Mouse (Mus musculus) E14TG2a.4 (cell line): ENCODE measurements at regions not wholly inside any gene's neighbourhood (a gene's known extent, or its start where the extent isn't known, plus 50 kb on each side); places are given as distances from the start of the nearest gene placed in this dataset.

ENCODE experiments used
- H3K27me3 ChIP-seq: 2 replicates; pipeline ENCODE4 v1.6.1; 2014; ENCODE audit warnings: low read length, control low read depth; ENCODE audit not compliant: insufficient read depth
- H3K36me3 ChIP-seq: 2 replicates; pipeline ENCODE4 v1.6.1; 2014; ENCODE audit warnings: low read length, control low read depth; ENCODE audit not compliant: insufficient read depth
- H3K4me1 ChIP-seq: replicated peaks from 2 replicates; pipeline ENCODE4 v1.6.1; 2014; ENCODE audit warnings: low read depth, low read length, control low read depth
- H3K4me3 ChIP-seq: replicated peaks from 2 replicates; pipeline ENCODE4 v1.5.1; 2014; ENCODE audit warnings: mild to moderate bottlenecking, low read length
- H3K9me3 ChIP-seq: 2 replicates; pipeline ENCODE4 v1.6.1; 2014; ENCODE audit warnings: low read length, control low read depth
- CTCF ChIP-seq: conservative IDR thresholded peaks from 2 replicates; pipeline ENCODE4 v1.5.1; 2014; ENCODE audit warnings: low read length
- NANOG ChIP-seq: IDR thresholded peaks from 2 replicates; pipeline ENCODE4 v1.6.1; 2014; ENCODE audit warnings: borderline replicate concordance, low read length, mixed read lengths
- POU5F1 ChIP-seq: IDR thresholded peaks from 2 replicates; pipeline ENCODE4 v1.6.1; 2014; ENCODE audit warnings: low read length, borderline replicate concordance

- H3K9me3 ChIP-seq, result peaks cover 6% of the 10 kb centered on the region
- no peaks in the 10 kb centered on the region for H3K36me3 ChIP-seq
- H3K27me3 ChIP-seq, result no peaks in the 10 kb centered on the region
- H3K4me3 ChIP-seq, result no peak overlapping the region
- no peaks in the 10 kb centered on the region for H3K4me1 ChIP-seq
- no peak for TF ChIP-seq CTCF
- TF ChIP-seq POU5F1, result no peak
- no peak for TF ChIP-seq NANOG
Measured at GRCm38 (mm10) chr8:90657116-90657515, 160.1 kb downstream of the Gm19935 start.

DNA sequence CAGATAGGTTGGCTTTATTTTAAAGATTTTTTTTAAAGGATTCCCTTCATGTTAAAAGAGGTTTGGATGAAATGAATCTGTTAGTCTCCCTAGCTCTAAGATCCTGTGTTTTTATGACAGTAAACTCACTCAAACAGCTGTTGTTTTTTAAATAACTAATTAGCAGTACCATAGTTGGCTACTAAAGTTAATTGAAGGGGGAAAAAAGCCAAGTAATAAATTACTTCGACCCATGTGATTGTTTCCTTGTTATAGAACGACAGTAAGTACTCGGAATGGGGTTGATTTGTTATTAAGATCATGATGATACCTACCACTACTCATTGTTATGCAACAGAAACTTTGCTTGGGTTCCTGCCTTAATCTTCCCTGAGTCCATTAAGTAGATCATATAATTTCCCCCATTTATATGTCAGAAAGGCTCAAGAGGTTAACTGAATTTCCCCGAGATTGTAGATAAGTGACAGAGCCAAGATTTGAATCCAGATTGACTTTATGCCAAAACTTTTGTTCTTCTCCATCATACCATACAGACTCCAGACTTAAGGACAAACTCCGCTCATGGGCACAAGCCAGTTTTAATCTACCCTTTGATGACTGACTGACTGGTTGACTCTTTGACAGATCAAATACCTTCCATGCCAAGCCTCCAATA, 160.6 kb downstream of the Gm19935 start:
- Histone ChIP-seq H3K4me3 (no peak overlapping the region), H3K36me3 (no peaks in the 10 kb centered on the region), H3K9me3 (peaks cover under 1% of the 10 kb centered on the region; the same call in 1 of the 2 replicates), H3K27me3 (no peaks in the 10 kb centered on the region), H3K4me1 (no peaks in the 10 kb centered on the region)
- TF ChIP-seq POU5F1 (no peak), NANOG (no peak), CTCF (no peak)

DNA sequence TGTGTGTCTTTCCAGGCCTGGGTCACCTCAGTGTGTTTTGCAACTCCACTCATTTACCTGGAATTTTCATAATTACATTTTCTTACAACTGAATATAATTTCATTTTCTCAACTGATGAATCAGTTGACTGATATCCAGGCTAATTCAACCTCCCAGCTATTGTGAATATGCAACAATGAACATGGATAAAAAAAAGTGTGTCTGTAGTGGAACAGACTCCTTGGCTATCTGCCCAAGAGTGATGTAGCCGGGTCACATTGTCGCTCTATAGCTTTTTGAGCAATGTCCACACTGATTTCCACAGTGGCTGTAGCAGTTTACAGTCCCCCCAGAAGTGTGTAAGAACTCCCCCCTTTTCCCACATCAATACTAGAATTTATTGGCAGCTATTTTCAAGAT, 162.4 kb downstream of the Gm19935 start:
- Histone ChIP-seq H3K9me3 (no peaks in the 10 kb centered on the region), H3K4me3 (no peak overlapping the region), H3K4me1 (no peaks in the 10 kb centered on the region), H3K27me3 (no peaks in the 10 kb centered on the region), H3K36me3 (no peaks in the 10 kb centered on the region)
- TF ChIP-seq NANOG, result no peak

DNA sequence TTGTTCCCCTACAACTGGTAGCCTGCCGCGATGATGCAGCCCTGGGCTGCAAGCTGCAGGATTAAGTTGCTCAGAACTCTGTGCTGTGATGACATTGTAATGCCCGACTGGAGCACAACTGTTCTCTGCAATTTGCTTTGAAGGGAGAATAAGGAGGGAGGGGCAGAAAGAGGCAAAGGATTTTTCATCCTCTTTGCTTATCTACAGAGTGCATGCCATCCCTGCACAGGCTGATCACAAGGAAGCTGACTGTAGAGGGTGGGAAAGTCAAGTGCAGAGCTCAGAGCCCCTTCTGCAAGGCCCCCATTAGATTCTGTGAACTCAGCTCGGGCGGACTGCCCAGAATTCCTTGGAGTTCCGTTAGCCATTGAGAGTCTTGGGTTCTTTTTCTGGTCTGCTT, 174.8 kb downstream of the Gm19935 start:
- peaks cover 13% of the 10 kb centered on the region for H3K9me3 ChIP-seq
- no peaks in the 10 kb centered on the region for H3K36me3 ChIP-seq
- H3K27me3 ChIP-seq, result no peaks in the 10 kb centered on the region
- H3K4me3 ChIP-seq, result no peak overlapping the region
- H3K4me1 ChIP-seq, result no peaks in the 10 kb centered on the region
- TF ChIP-seq CTCF (no peak), NANOG (no peak), POU5F1 (no peak)

DNA sequence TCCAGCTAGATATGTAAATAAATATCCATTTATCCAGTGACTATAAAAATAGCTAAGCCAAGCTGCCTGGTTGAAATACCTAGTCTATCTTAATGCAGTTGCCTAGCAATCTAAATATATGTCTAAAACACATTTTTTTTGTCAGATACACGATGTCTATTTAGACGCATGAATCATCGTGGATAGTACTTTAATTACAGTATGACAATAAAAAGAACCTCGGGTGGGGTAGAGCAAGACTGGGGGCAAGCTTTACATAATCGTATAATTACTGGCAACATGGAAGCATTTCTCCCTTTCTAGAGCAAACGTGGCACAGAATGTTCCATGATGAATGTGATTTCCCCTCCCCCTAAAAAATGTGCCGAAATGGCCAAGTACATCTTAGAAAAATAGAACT, 180.4 kb downstream of the Gm19935 start:
- H3K4me3 ChIP-seq, result no peak overlapping the region
- H3K9me3 ChIP-seq, result peaks cover 18% of the 10 kb centered on the region
- no peaks in the 10 kb centered on the region for H3K27me3 ChIP-seq
- no peaks in the 10 kb centered on the region for H3K4me1 ChIP-seq
- TF ChIP-seq POU5F1, result no peak
- no peak for TF ChIP-seq NANOG
- no peak for TF ChIP-seq CTCF
- no peaks in the 10 kb centered on the region for H3K36me3 ChIP-seq

GRCm38 (mm10) chr8:90635766-90636492, 181.3 kb downstream of the Gm19935 start:
- no peaks in the 10 kb centered on the region for H3K4me1 ChIP-seq
- H3K9me3 ChIP-seq, result peaks cover 18% of the 10 kb centered on the region
- H3K27me3 ChIP-seq, result no peaks in the 10 kb centered on the region
- no peaks in the 10 kb centered on the region for H3K36me3 ChIP-seq
- TF ChIP-seq NANOG (no peak), POU5F1 (no peak), CTCF (no peak)
- H3K4me3 ChIP-seq, result no peak overlapping the region

DNA sequence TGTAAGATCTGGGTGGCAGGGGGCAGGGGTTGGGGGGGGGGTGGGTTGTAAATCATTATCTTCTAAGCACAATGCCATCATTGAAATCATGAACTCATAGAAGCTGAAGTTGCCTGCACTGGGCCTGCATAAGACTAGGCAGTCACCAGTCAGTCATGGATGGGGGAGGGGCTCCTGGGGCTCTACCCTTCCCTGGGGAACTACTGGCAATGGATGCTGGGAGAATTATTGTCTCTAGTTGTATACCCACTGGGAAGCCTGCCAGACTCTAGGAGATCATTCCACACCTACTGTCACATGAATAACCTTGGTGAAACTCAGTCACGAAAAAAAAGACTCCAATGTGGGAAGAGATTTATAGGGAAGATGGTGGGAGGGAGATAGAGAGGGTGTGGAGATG, 186.4 kb downstream of the Gm19935 start:
- H3K9me3 ChIP-seq, result no peaks in the 10 kb centered on the region
- H3K4me3 ChIP-seq, result no peak overlapping the region
- no peaks in the 10 kb centered on the region for H3K4me1 ChIP-seq
- H3K36me3 ChIP-seq, result no peaks in the 10 kb centered on the region
- H3K27me3 ChIP-seq, result no peaks in the 10 kb centered on the region
- no peak for TF ChIP-seq NANOG

DNA sequence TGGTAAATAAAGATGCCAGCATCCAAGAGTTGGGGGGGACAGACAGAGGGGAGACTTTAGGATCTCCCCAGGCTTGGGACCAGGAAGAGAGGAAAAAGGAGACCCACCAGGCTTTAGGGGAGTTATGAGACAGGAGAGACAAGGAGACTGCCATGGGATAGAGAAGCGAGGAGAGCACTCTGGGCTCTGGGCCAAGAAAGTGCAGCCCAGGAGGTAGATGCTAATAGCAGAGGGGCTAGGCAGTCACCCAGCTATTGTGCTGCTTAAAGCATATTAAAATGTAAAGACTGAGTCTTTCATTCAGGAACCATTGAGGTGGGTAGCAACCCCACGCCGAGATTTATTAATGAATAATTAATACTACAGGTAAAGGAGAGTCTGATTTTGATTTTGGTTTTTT, 208.8 kb downstream of the Gm19935 start:
- H3K4me3 ChIP-seq, result no peak overlapping the region
- TF ChIP-seq NANOG (no peak), CTCF (no peak), POU5F1 (no peak)
- H3K4me1 ChIP-seq, result no peaks in the 10 kb centered on the region
- H3K36me3 ChIP-seq, result no peaks in the 10 kb centered on the region
- H3K9me3 ChIP-seq, result peaks cover 7% of the 10 kb centered on the region; the same call in 1 of the 2 replicates
- H3K27me3 ChIP-seq, result no peaks in the 10 kb centered on the region

GRCm38 (mm10) chr8:90600946-90601695, 216.1 kb downstream of the Gm19935 start:
- no peaks in the 10 kb centered on the region for H3K36me3 ChIP-seq
- no peaks in the 10 kb centered on the region for H3K27me3 ChIP-seq
- no peaks in the 10 kb centered on the region for H3K4me1 ChIP-seq
- TF ChIP-seq CTCF, result no peak
- TF ChIP-seq NANOG, result no peak
- H3K9me3 ChIP-seq, result peaks cover 9% of the 10 kb centered on the region; the same call in 1 of the 2 replicates
- H3K4me3 ChIP-seq, result no peak overlapping the region
